Mouse (Mus musculus): ENCODE measurements around the gene Gm16485. TPM values are rescaled to one million over a fixed set of nuclear protein-coding genes. Genes with fewer than 3 reads are reported as not detected.
A peak's percentile ranks its signal among the peaks of the same experiment; 100 is the strongest.

Gene Gm16485
- polyA plus RNA-seq, 1 experiment, result not detected

- TF ChIP-seq E2F4 (IDR thresholded peaks at IDR 0.05; ENCODE audit: insufficient read depth) (no peak), TCF12 (IDR thresholded peaks at IDR 0.05; ENCODE audit: insufficient read depth, poor library complexity, severe bottlenecking) (no peak), TCF3 (IDR thresholded peaks at IDR 0.05; ENCODE audit: insufficient read length, low read depth) (no peak), CEBPB (IDR thresholded peaks at IDR 0.05; ENCODE audit: insufficient read depth, poor library complexity, severe bottlenecking) (peak; percentile 55), REST (IDR thresholded peaks at IDR 0.05; ENCODE audit: insufficient read depth, insufficient read length) (no peak)
- Histone ChIP-seq H3K4me3 (no peak overlapping the region), H3K4me2 (ENCODE audit: low read depth) (no peak overlapping the region), H3K27me3 (ENCODE audit: control insufficient read depth, insufficient read depth, insufficient read length) (no peaks in the 10 kb centered on the region), H3K36me3 (ENCODE audit: control insufficient read depth, insufficient read depth) (peaks cover 55% of the 10 kb centered on the region), H3ac (ENCODE audit: control insufficient read depth, insufficient read length) (no peak overlapping the region), H3K79me2 (ENCODE audit: control insufficient read depth, insufficient read depth) (no peaks in the 10 kb centered on the region)
These were observed 43.5 kb downstream of the Gm16485 start for GRCm38 (mm10) chr9:9015108-9015507.

Other genes with a start within 250 kb of the Gm16485 start
- not detected for gene Pgr, start 72.0 kb upstream of the Gm16485 start, polyA plus RNA-seq (2012; fragmentation: generic; extraction: Trizol)

All from myocyte (in vitro differentiated cells).